Mouse (Mus musculus) testis, adult 2 months (tissue): ENCODE measurements around the gene Srprb. TPM values are rescaled to one million over a fixed set of nuclear protein-coding genes. Genes with fewer than 3 reads are reported as not detected.

Experiments
- H3K27ac ChIP-seq: fragments of 200-500 bp; 2 replicates; pipeline ENCODE4 v1.5.1; 2012; ENCODE audit warnings: low read depth, low read length; ENCODE audit not compliant: control insufficient read depth, insufficient read depth
- H3K27me3 ChIP-seq: fragments of 200-500 bp; 2 replicates; pipeline ENCODE4 v1.6.1; 2012; ENCODE audit warnings: mild to moderate bottlenecking, low read length, moderate library complexity; ENCODE audit not compliant: control insufficient read depth, insufficient read depth
- H3K36me3 ChIP-seq: fragments of 200-500 bp; 2 replicates; pipeline ENCODE4 v1.6.1; 2012; ENCODE audit warnings: mild to moderate bottlenecking, low read length; ENCODE audit not compliant: control insufficient read depth, insufficient read depth
- H3K4me1 ChIP-seq: fragments of 200-500 bp; 2 replicates; pipeline ENCODE4 v1.6.1; 2012; ENCODE audit warnings: low read length; ENCODE audit not compliant: control insufficient read depth, insufficient read depth
- H3K4me3 ChIP-seq: fragments of 200-500 bp; 2 replicates; pipeline ENCODE4 v1.5.1; 2012; ENCODE audit warnings: low read depth, mild to moderate bottlenecking, low read length, moderate library complexity, mixed read lengths; ENCODE audit not compliant: control insufficient read depth
- CTCF ChIP-seq: fragments of 200-500 bp; IDR thresholded peaks from 2 replicates; pipeline ENCODE4 v1.5.1; 2012; ENCODE audit warnings: low read depth, mild to moderate bottlenecking, inconsistent platforms, low read length, moderate library complexity; ENCODE audit not compliant: control insufficient read depth, insufficient read depth, insufficient replicate concordance
- POLR2A ChIP-seq: fragments of 200-500 bp; IDR thresholded peaks from 2 replicates; pipeline ENCODE4 v1.6.1; 2012; ENCODE audit warnings: low read depth, mild to moderate bottlenecking, inconsistent platforms, low read length, moderate library complexity; ENCODE audit not compliant: control insufficient read depth
- polyA plus RNA-seq: library from polyadenylated mRNA; depleted of rRNA; stranded (reverse); fragments of >200 nt; gene quantifications from 2 replicates; pipeline ENCODE4 v1.2.3, GENCODE M21; 2012

Srprb gene
- polyA plus RNA-seq, 1 experiment = 42.6 TPM

DNA sequence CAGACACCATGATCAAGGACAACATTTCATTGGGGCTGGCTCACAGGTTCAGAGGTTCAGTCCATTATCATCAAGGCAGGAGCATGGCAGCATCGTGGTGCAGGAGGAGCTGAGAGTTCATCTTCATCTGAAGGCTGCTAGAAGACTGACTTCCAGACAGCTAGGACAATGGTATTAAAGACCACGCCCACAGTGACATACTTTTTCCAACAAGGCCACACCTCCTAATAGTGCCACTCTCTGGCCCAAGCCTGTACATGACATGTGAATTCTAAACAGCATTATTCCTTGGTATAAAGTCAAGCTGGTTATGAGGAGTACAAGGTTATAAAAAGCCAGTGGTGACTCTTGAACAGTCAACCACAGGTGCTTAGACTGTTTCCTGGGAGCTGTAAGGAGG is 47.4 kb downstream of the Srprb start:
- H3K27me3 ChIP-seq = no peaks in the 10 kb centered on the region
- H3K4me3 ChIP-seq = no peak overlapping the region

DNA sequence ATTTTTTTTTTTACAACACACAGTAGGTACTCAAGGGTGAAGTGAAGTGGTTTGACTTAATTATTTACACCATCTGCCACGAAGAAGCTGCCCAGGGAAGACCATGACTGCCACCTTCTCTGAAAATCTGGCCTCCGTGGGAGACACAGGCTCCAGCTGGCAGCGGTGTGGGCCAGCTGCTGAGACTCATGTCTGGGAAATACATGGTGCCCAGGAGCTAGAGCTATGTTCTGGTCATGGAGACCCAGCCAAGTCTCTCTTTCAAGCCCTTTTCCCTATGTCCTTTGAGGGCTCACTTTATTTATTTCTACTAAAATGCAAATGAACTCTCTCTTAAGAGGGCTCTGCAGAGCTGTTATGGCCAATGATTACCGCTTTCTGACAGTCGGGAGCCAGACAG is 48.7 kb downstream of the Srprb start:
- no peak overlapping the region for H3K27ac ChIP-seq
- H3K4me3 ChIP-seq = no peak overlapping the region
- TF ChIP-seq POLR2A = no peak
- TF ChIP-seq CTCF = no peak
- H3K27me3 ChIP-seq = no peaks in the 10 kb centered on the region
- no peaks in the 10 kb centered on the region for H3K4me1 ChIP-seq
- H3K36me3 ChIP-seq = no peaks in the 10 kb centered on the region

More for the DNA sequence above, 47.4 kb downstream of the Srprb start:
- H3K4me1 ChIP-seq = peaks cover 5% of the 10 kb centered on the region; the same call in 1 of the 2 replicates
- no peaks in the 10 kb centered on the region for H3K36me3 ChIP-seq
- TF ChIP-seq CTCF = no peak
- TF ChIP-seq POLR2A = no peak
- no peak overlapping the region for H3K27ac ChIP-seq

DNA sequence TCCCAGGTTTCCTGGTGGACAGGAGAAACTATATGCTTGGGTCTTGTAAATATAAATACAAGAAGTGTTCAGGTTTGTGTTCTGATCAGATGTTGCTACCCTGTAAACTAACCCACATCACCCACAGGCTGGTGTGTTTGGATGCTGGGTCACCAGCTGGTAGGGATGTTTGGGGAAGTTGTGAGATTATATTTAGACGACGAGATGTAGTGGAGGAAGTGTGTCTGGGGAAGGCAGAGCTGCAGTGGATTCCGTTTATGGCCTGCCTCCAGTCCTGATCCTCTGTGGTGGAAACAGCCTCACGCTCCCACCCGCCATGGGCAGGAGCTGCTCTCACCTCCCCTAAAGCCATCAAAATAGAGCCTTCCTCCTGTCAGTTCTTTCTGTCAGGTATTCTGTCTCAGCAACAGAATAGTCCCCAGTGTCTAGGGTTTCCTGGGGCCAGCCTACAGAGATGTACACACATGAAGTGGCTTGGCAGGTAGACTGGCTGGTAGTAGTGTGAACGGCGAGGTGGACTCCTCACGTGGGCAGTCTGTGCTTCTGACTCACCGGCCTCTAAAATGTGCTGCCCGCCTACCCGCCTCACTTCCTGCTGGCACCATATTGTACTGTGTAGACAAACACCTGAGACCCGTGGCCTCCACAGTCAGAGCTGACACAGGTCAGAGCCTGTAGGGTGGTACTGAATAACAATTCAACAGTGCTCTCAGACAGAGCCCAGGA is 52.7 kb downstream of the Srprb start:
- Histone ChIP-seq H3K36me3 (no peaks in the 10 kb centered on the region), H3K4me3 (no peak overlapping the region), H3K4me1 (no peaks in the 10 kb centered on the region), H3K27ac (no peak overlapping the region), H3K27me3 (no peaks in the 10 kb centered on the region)
- TF ChIP-seq CTCF = no peak
- no peak for TF ChIP-seq POLR2A

DNA sequence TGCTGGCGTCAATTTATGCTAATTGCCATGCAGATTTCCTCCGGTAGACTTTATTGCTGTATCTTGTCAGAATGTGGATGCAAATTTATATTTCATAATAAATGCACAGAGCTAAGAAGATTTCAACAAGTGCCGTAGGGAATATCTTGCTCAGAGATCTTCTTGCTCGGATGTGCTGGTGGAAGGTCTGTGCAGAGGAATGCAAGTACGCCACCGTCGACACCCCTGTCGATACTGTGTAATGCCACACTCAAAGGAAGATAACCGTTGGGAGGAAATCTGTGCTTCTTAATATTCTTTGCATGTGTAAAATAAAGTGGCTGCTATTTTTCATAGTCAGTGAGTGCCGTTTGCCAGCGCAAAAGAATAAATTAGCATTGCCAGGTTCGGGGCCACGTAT is 54.8 kb downstream of the Srprb start:
- H3K27ac ChIP-seq = no peak overlapping the region
- no peaks in the 10 kb centered on the region for H3K36me3 ChIP-seq
- no peak for TF ChIP-seq POLR2A
- TF ChIP-seq CTCF = no peak
- no peaks in the 10 kb centered on the region for H3K4me1 ChIP-seq
- no peak overlapping the region for H3K4me3 ChIP-seq
- no peaks in the 10 kb centered on the region for H3K27me3 ChIP-seq

DNA sequence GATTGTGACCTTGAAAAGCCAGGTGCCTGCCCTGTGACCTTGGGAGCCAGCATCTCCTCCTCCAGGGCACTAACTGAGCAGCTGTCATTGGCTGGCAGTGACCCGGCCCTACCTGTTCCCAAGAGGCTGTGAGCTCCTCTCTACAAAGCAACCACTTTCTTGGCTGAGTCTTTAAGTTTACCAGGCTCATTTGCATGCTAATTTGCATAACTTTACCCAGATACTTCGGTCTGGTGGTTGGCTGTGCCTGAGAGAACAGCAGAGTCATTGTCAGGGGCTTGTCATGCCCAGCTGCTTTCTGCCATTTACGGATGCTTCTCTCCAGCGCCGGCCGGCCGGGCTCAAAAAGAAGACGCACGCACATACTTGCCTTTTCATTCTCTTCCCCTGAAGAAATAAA is 55.2 kb downstream of the Srprb start:
- Histone ChIP-seq H3K36me3 (no peaks in the 10 kb centered on the region), H3K4me3 (no peak overlapping the region), H3K4me1 (no peaks in the 10 kb centered on the region), H3K27ac (no peak overlapping the region), H3K27me3 (no peaks in the 10 kb centered on the region)
- TF ChIP-seq CTCF = no peak
- no peak for TF ChIP-seq POLR2A

DNA sequence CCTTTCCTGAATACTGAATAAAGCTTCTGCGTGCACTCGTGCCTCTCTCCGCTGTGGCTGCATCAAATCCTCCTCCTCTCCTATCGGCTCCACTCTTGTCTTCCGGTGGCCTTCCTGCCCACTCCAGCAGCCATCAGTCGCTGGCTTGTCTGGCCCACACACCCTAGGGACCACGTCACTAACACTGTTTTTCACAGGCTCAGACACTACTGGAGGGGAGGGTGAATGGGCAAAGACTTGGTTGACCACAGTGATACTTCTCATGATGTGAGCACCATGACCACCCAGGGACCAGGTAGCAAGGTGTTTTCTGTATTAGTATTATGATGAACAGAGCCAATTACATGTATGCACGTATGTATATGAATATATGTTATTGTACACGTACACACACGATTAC is 55.7 kb downstream of the Srprb start:
- Histone ChIP-seq H3K27me3 (no peaks in the 10 kb centered on the region), H3K27ac (no peak overlapping the region), H3K4me3 (no peak overlapping the region), H3K4me1 (no peaks in the 10 kb centered on the region), H3K36me3 (no peaks in the 10 kb centered on the region)
- TF ChIP-seq POLR2A (no peak), CTCF (no peak)

DNA sequence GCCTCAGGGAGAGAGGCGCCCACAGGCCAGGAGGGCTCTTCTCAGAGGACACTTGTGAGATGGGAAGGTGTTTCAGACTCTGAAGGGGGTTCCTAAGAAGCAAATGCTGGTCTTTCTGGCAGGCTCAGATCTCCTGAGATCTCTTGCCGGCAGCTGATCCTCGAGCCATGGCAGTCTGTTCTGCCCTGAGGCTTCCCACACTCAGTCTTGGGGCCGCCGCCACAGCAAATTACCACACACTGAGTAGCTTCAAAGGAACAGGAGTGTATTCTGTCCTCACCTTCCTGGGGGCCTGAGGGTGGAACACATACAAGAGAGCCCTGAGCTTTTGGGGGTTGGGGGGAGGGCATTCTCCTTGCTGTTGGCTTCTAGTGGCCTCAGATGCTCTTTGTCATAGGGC is 56.6 kb downstream of the Srprb start:
- TF ChIP-seq CTCF (no peak), POLR2A (no peak)
- H3K27me3 ChIP-seq = no peaks in the 10 kb centered on the region
- H3K27ac ChIP-seq = no peak overlapping the region
- no peaks in the 10 kb centered on the region for H3K4me1 ChIP-seq
- no peak overlapping the region for H3K4me3 ChIP-seq
- no peaks in the 10 kb centered on the region for H3K36me3 ChIP-seq
